Mouse (Mus musculus): ENCODE data around the gene Sdsl.

Sdsl gene

DNA sequence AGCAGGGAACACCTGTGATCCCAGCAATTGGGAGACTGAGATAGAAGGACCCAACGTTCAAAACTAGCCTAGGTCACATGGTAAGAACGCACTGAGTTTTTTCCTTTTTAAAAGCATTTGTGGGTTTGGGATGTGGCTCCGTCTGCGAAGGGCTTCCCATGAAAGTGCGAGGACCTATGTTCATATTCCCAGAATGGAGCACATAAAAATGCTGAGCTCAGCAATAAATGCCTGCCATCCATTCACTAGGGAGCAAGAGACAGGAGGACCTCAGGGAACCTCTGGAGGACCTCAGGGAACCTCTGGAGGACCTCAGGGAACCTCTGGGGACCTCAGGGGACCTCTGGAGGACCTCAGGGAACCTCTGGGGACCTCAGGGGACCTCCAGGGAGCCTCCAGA lies 5.4 kb upstream of the Sdsl start:
- no peaks in the 10 kb centered on the region for H3K27me3 ChIP-seq (ENCODE audit: control insufficient read depth, insufficient read depth, low read length, poor library complexity, severe bottlenecking)
- H3K36me3 ChIP-seq (ENCODE audit: control insufficient read depth, insufficient read depth, low read length, poor library complexity, severe bottlenecking), result no peaks in the 10 kb centered on the region
- no peak for DNase-seq (ENCODE audit: low read depth, low spot score)

GRCm38 (mm10) chr5:120476296-120476695 lies 3.7 kb upstream of the Sdsl start, which contains the start of gene Sds:
Gene Sds, plus strand, starts transcription at chr5:120476526.
- Histone ChIP-seq H3K27me3 (ENCODE audit: control insufficient read depth, insufficient read depth, low read length, poor library complexity, severe bottlenecking) (no peaks in the 10 kb centered on the region), H3K36me3 (ENCODE audit: control insufficient read depth, insufficient read depth, low read length, poor library complexity, severe bottlenecking) (no peaks in the 10 kb centered on the region)
- no peak for DNase-seq (ENCODE audit: low read depth, low spot score)

GRCm38 (mm10) chr5:120475861-120476260 lies 3.3 kb upstream of the Sdsl start:
- H3K27me3 ChIP-seq (ENCODE audit: control insufficient read depth, insufficient read depth, low read length, poor library complexity, severe bottlenecking), result no peaks in the 10 kb centered on the region
- H3K36me3 ChIP-seq (ENCODE audit: control insufficient read depth, insufficient read depth, low read length, poor library complexity, severe bottlenecking), result no peaks in the 10 kb centered on the region
- no peak for DNase-seq (ENCODE audit: low read depth, low spot score)

GRCm38 (mm10) chr5:120473361-120473760 lies 751 bp upstream of the Sdsl start:
- no peaks in the 10 kb centered on the region for H3K27me3 ChIP-seq (ENCODE audit: control insufficient read depth, insufficient read depth, low read length, poor library complexity, severe bottlenecking)
- H3K36me3 ChIP-seq (ENCODE audit: control insufficient read depth, insufficient read depth, low read length, poor library complexity, severe bottlenecking), result no peaks in the 10 kb centered on the region
- DNase-seq (ENCODE audit: low read depth, low spot score), result no peak

GRCm38 (mm10) chr5:120471538-120471937 lies 1.1 kb downstream of the Sdsl start:
- H3K36me3 ChIP-seq (ENCODE audit: control insufficient read depth, insufficient read depth, low read length, poor library complexity, severe bottlenecking), result no peaks in the 10 kb centered on the region
- no peak for DNase-seq (ENCODE audit: low read depth, low spot score)

DNA sequence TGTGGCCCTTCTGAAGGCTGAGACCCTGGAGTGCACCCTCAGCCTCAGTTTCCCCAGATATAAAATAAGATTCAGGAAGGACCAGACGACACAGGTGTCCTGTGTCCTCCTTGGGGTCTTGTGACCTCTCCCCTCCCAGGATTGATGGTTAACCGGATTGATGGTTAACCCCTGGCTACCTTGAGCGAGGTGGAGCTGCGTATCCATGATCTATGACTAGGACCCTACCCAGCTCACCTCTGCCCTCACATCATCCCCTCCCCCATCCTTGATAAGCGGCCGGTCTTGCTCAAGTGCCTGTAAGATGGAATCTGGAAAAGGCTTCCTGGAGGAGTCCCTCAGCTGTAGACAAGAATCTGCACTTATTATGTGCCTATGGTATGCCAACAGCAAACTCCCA lies 3.8 kb downstream of the Sdsl start:
- no peak for DNase-seq (ENCODE audit: low read depth, low spot score)
- H3K36me3 ChIP-seq (ENCODE audit: control insufficient read depth, insufficient read depth, low read length, poor library complexity, severe bottlenecking), result no peaks in the 10 kb centered on the region
- no peaks in the 10 kb centered on the region for H3K27me3 ChIP-seq (ENCODE audit: control insufficient read depth, insufficient read depth, low read length, poor library complexity, severe bottlenecking)

More at GRCm38 (mm10) chr5:120471538-120471937, 1.1 kb downstream of the Sdsl start:
- H3K27me3 ChIP-seq (ENCODE audit: control insufficient read depth, insufficient read depth, low read length, poor library complexity, severe bottlenecking), result no peaks in the 10 kb centered on the region

GRCm38 (mm10) chr5:120468336-120468735 lies 4.3 kb downstream of the Sdsl start:
- no peaks in the 10 kb centered on the region for H3K27me3 ChIP-seq (ENCODE audit: control insufficient read depth, insufficient read depth, low read length, poor library complexity, severe bottlenecking)
- no peak for DNase-seq (ENCODE audit: low read depth, low spot score)

GRCm38 (mm10) chr5:120467026-120467425 lies 5.6 kb downstream of the Sdsl start:
- DNase-seq (ENCODE audit: low read depth, low spot score), result no peak
- no peaks in the 10 kb centered on the region for H3K27me3 ChIP-seq (ENCODE audit: control insufficient read depth, insufficient read depth, low read length, poor library complexity, severe bottlenecking)
- H3K36me3 ChIP-seq (ENCODE audit: control insufficient read depth, insufficient read depth, low read length, poor library complexity, severe bottlenecking), result no peaks in the 10 kb centered on the region

More at GRCm38 (mm10) chr5:120468336-120468735, 4.3 kb downstream of the Sdsl start:
- no peaks in the 10 kb centered on the region for H3K36me3 ChIP-seq (ENCODE audit: control insufficient read depth, insufficient read depth, low read length, poor library complexity, severe bottlenecking)

- DNase-seq (ENCODE audit: low read depth, low spot score), result no peak
- H3K36me3 ChIP-seq (ENCODE audit: control insufficient read depth, insufficient read depth, low read length, poor library complexity, severe bottlenecking), result no peaks in the 10 kb centered on the region
- H3K27me3 ChIP-seq (ENCODE audit: control insufficient read depth, insufficient read depth, low read length, poor library complexity, severe bottlenecking), result no peaks in the 10 kb centered on the region
Observed at GRCm38 (mm10) chr5:120465860-120466259, 6.8 kb downstream of the Sdsl start.

DNA sequence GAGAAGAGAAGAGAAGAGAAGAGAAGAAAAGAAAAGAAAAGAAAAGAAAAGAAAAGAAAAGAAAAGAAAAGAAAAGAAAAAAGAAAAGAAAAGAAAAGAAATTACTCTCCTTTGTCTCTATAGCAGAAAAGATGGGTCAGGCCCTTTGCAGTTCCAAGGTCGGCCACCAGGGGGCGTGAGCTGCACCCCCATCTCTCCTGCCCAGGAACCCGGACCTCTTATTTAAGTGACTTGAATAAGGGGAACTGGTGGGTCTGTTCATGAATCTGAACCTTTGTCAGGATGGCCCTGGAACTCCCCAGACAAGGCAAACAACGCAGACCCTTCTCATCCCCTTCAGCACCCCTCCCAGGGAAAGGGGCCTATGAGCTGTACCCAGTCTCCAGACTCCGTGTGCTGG lies 7.5 kb downstream of the Sdsl start:
- Histone ChIP-seq H3K36me3 (ENCODE audit: control insufficient read depth, insufficient read depth, low read length, poor library complexity, severe bottlenecking) (no peaks in the 10 kb centered on the region), H3K27me3 (ENCODE audit: control insufficient read depth, insufficient read depth, low read length, poor library complexity, severe bottlenecking) (no peaks in the 10 kb centered on the region)
- DNase-seq (ENCODE audit: low read depth, low spot score), result peak; percentile 69

DNA sequence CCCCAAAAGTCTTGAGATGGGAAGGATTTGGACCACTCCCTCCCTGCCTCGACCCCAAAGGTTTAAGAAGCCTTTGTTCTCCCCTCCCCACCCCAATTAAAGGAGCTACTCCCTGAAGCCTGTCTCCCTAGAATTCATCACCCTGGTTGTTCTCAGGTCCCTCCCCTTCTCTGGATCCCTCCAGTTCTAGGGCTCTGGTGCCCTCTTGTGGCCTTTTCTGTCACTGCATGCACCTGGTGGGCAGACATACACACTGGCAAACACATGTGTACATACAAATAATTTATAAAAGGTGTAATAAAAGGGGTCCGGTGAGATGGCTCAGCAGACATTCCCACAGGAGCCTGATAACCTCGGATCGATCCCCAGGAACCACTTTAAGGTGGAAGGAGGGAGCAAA lies 8.3 kb downstream of the Sdsl start:
- H3K27me3 ChIP-seq (ENCODE audit: control insufficient read depth, insufficient read depth, low read length, poor library complexity, severe bottlenecking), result no peaks in the 10 kb centered on the region
- no peaks in the 10 kb centered on the region for H3K36me3 ChIP-seq (ENCODE audit: control insufficient read depth, insufficient read depth, low read length, poor library complexity, severe bottlenecking)
- DNase-seq (ENCODE audit: low read depth, low spot score), result peak; percentile 29

DNA sequence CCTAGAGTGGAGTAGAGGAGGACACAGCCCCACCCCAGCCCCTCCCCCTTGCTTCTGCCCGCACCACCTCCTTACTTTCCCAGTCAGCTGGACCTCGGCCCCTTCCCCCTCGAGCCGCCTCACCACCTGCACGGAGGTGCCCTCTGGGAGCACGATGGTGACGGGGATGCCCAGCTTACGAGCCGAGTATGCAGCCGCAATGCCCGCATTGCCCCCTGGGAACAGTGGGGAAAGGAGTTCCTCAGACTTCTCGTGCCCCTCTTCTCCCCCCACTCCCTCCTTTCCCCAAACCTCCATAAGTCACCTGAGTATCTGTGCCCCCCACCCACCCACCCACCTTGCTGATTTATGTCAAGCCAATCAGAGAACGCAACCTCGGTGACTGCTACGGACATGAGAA lies 10.7 kb downstream of the Sdsl start:
- no peak for DNase-seq (ENCODE audit: low read depth, low spot score)
- H3K36me3 ChIP-seq (ENCODE audit: control insufficient read depth, insufficient read depth, low read length, poor library complexity, severe bottlenecking), result no peaks in the 10 kb centered on the region
- H3K27me3 ChIP-seq (ENCODE audit: control insufficient read depth, insufficient read depth, low read length, poor library complexity, severe bottlenecking), result no peaks in the 10 kb centered on the region

- DNase-seq (ENCODE audit: low read depth, low spot score), result no peak
- Histone ChIP-seq H3K27me3 (ENCODE audit: control insufficient read depth, insufficient read depth, low read length, poor library complexity, severe bottlenecking) (no peaks in the 10 kb centered on the region), H3K36me3 (ENCODE audit: control insufficient read depth, insufficient read depth, low read length, poor library complexity, severe bottlenecking) (no peaks in the 10 kb centered on the region)
Observed at GRCm38 (mm10) chr5:120459133-120459532, 13.5 kb downstream of the Sdsl start.

- DNase-seq (ENCODE audit: low read depth, low spot score), result peak; percentile 70
- Histone ChIP-seq H3K36me3 (ENCODE audit: control insufficient read depth, insufficient read depth, low read length, poor library complexity, severe bottlenecking) (no peaks in the 10 kb centered on the region), H3K27me3 (ENCODE audit: control insufficient read depth, insufficient read depth, low read length, poor library complexity, severe bottlenecking) (no peaks in the 10 kb centered on the region)
Observed at GRCm38 (mm10) chr5:120457628-120458027, 15.0 kb downstream of the Sdsl start.

DNA sequence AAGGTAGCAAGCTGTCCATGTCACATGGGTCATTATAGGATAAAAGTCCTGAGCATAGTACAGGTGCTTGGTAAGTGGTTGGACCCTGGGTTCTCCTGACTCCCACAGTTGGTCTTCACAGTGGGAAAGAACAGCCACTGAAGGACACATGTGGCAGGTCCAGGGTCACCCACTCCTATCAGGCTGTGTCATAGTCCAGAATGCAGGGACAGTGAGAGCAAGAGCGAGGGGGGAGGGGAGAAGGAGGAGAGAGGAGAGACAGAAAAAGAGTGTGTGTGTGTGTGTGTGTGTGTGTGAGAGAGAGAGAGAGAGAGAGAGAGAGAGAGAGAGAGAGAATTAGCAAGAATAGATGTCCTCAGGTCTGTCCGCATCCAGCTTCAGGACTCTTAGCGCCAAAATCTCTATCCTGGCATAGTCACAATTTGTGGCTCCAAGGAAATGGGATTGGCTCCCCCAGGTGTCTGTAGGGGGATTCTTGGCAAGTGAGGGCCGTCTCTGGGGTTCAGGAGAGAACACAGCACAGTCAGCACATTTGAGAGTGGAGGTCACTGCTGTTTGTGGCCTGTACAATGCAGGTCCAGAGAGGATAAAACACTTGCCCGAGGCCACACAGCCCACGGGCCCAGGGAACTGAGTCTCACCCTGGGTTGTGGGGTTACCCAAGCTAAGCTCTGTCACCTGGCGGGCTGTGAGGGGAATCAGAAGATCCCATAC lies 15.6 kb downstream of the Sdsl start:
- Histone ChIP-seq H3K36me3 (ENCODE audit: control insufficient read depth, insufficient read depth, low read length, poor library complexity, severe bottlenecking) (no peaks in the 10 kb centered on the region), H3K27me3 (ENCODE audit: control insufficient read depth, insufficient read depth, low read length, poor library complexity, severe bottlenecking) (no peaks in the 10 kb centered on the region)

DNA sequence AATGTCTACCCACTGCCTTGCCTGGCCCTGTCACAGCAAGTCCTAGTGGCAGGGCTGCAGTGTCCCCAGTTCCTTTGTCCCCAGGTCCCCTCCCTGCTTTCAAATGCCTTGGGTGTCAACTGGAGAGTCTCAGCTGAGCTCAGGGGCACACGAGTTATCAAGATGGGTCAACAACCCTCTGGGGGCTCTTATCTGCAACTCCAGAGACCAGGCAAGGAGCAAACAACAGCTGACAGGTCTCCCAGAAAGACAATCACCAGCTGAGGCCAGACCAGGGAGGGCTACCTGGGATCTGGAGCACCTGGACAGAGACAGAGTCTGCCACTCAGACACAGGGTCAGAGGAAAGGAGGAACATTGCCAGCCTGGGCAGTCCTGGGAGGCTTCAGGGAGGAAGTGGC lies 16.4 kb downstream of the Sdsl start:
- DNase-seq (ENCODE audit: low read depth, low spot score), result no peak

More for the DNA sequence above, 15.6 kb downstream of the Sdsl start:
- DNase-seq (ENCODE audit: low read depth, low spot score), result no peak

More for the DNA sequence above, 16.4 kb downstream of the Sdsl start:
- H3K36me3 ChIP-seq (ENCODE audit: control insufficient read depth, insufficient read depth, low read length, poor library complexity, severe bottlenecking), result no peaks in the 10 kb centered on the region
- H3K27me3 ChIP-seq (ENCODE audit: control insufficient read depth, insufficient read depth, low read length, poor library complexity, severe bottlenecking), result no peaks in the 10 kb centered on the region
